Mouse (Mus musculus): ENCODE data around the gene Fgfr2. TPM values are rescaled to one million over a fixed set of nuclear protein-coding genes. Genes with fewer than 3 reads are reported as not detected.

The Fgfr2 gene
- total RNA-seq, 2 experiments from 2014 or later: 27.3 to 32.7 TPM

GRCm38 (mm10) chr7:132638446-132639087 is 484.6 kb downstream of the Fgfr2 start:
- intact Hi-C loops (cut with DNase I): no loop called here
- peak; percentile 58 to 71 for DNase-seq (ENCODE audit: low spot score in 2 of 2)

GRCm38 (mm10) chr7:132637292-132637691 is 485.9 kb downstream of the Fgfr2 start:
- intact Hi-C loops (cut with DNase I): no loop called here

GRCm38 (mm10) chr7:132631313-132631712 is 491.8 kb downstream of the Fgfr2 start:
- peak; percentile 63 to 73 for DNase-seq (ENCODE audit: low spot score in 2 of 2)
- intact Hi-C loops (cut with DNase I): loop anchor here (5.0 kb wide), 1 partner anchor 54 kb away; the partner anchor contains the start of gene Oat

More at GRCm38 (mm10) chr7:132637292-132637691, 485.9 kb downstream of the Fgfr2 start:
- DNase-seq (ENCODE audit: low spot score in 2 of 2): no peak

DNA sequence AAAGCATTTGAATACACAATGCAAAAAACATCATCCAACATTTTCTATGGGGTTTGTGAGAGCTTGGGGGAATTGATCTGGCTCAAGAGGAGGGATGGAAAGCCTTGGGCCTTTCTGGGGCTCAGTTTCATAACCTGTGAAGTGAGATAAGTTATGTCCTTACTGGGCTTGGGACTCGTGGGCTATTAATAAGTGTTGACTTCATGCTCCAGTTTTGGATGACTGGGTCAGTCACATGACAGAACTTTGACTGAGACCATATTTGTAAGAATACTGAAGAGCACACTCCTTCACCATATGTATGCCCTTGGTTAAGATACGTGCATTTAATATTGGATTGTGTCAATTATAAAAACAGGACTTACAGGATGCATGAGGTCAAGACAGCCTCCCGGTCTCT is 495.7 kb downstream of the Fgfr2 start:
- no peak for DNase-seq (ENCODE audit: low spot score in 2 of 2)
- intact Hi-C loops (cut with DNase I): no loop called here

- intact Hi-C loops (cut with DNase I): no loop called here
- DNase-seq (ENCODE audit: low spot score in 2 of 2): no peak
Observed at GRCm38 (mm10) chr7:132626174-132626573, 497.0 kb downstream of the Fgfr2 start.

GRCm38 (mm10) chr7:132624161-132624560 is 499.0 kb downstream of the Fgfr2 start:
- intact Hi-C loops (cut with DNase I): no loop called here
- DNase-seq (ENCODE audit: low spot score in 2 of 2): no peak

- intact Hi-C loops (cut with DNase I): no loop called here
- DNase-seq (ENCODE audit: low spot score in 2 of 2): no peak
Observed at GRCm38 (mm10) chr7:132619975-132620918, 502.9 kb downstream of the Fgfr2 start.

- DNase-seq (ENCODE audit: low spot score in 2 of 2): no peak
- intact Hi-C loops (cut with DNase I): no loop called here
Observed at GRCm38 (mm10) chr7:132619549-132619948, 503.6 kb downstream of the Fgfr2 start.

- intact Hi-C loops (cut with DNase I): no loop called here
- DNase-seq (ENCODE audit: low spot score in 2 of 2): no peak
Observed at GRCm38 (mm10) chr7:132617021-132617564, 506.1 kb downstream of the Fgfr2 start.

DNA sequence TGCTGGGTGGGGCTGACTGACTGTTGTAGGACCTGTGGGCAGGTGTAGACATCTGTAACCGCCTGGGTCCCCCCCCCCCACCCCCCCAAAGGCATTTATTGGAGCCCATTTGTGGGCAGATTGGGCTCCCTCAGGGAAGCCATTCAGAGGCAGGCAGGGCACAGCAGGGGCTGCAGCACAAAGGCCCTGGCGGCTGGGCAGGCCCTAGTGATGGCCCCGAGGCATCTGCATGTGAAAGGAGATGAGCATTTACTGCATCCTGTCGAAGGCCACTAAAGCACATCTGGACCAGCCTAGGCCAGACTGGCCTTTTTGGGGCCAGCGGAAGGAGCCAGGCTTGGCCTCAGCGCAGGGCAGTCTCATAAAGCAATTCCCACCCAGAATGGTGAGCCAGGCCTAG is 506.8 kb downstream of the Fgfr2 start:
- intact Hi-C loops (cut with DNase I): no loop called here
- DNase-seq (ENCODE audit: low spot score in 2 of 2): no peak

- intact Hi-C loops (cut with DNase I): no loop called here
- no peak for DNase-seq (ENCODE audit: low spot score in 2 of 2)
Observed at GRCm38 (mm10) chr7:132615346-132615745, 507.8 kb downstream of the Fgfr2 start.

GRCm38 (mm10) chr7:132611530-132611929 is 511.6 kb downstream of the Fgfr2 start:
- DNase-seq (ENCODE audit: low spot score in 2 of 2): no peak
- intact Hi-C loops (cut with DNase I): no loop called here

GRCm38 (mm10) chr7:132610468-132611318 is 512.5 kb downstream of the Fgfr2 start, which contains the start of gene Lhpp:
Lhpp (plus strand) TSS chr7:132610638.
- intact Hi-C loops (cut with DNase I): no loop called here
- DNase-seq (ENCODE audit: low spot score in 2 of 2): peak; percentile 79

GRCm38 (mm10) chr7:132608316-132609020 is 514.7 kb downstream of the Fgfr2 start:
- intact Hi-C loops (cut with DNase I): no loop called here
- no peak for DNase-seq (ENCODE audit: low spot score in 2 of 2)

DNA sequence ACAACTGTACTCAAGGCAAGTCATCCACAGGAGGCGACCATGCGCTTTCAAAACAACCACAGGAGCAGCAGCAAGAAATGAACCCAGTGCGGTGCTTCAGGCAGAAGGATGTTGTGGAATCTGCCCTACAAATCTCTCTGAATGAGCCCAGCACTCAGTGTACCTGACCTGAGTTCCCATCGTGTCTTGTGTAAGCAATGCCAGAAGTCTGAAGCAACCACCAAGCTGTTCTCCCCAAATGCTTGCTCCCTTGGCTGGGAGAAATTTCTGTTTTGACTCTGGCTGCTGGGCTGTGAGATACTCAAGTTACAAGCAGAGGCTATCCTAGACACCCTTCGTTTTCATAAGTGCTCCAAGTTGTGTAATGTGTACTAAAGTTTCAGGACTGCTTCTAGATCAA is 517.5 kb downstream of the Fgfr2 start:
- intact Hi-C loops (cut with DNase I): no loop called here
- no peak for DNase-seq (ENCODE audit: low spot score in 2 of 2)

DNA sequence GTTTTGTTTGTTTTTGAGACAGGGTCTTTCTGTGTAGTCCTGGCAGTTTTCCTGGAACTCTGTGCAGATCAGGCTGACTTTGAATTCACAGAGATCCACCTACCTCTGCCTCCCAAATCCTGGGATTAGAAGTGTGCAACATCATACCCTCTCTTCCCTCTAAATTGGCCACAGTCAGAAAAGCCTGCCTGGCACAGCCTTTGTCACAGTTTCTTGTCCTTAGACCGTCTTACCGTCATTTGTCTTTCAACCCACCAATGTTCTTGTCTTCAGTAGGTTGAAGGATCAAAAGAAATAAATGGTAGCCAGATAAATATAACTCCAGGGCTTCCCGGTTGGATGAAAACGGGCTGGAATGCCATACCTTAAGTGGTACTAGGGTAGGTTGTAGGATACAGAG is 518.4 kb downstream of the Fgfr2 start:
- no peak for DNase-seq (ENCODE audit: low spot score in 2 of 2)
- intact Hi-C loops (cut with DNase I): no loop called here

DNA sequence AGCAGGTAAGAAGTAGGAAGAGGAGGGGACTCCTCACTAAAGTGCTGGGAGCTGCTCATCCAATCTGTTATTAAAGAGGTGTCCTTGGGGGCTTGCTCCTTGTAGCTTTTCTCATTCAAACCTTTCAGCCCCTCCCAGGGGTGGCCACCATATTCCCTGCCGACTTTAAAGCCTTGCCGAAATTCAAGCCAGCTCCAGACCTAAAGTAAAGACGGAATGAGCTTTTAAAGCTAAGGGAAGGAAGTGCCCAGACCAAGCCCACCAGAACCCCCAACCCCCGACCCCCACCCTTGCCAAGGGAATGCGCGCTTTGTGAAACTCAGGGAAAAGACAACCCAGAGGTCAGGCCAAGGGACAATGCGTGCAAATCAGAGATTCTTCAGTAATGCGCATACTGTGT is 522.2 kb downstream of the Fgfr2 start:
- intact Hi-C loops (cut with DNase I): no loop called here
- DNase-seq (ENCODE audit: low spot score in 2 of 2): no peak

GRCm38 (mm10) chr7:132600026-132600425 is 523.1 kb downstream of the Fgfr2 start:
- no peak for DNase-seq (ENCODE audit: low spot score in 2 of 2)
- intact Hi-C loops (cut with DNase I): no loop called here
